In the genomic region with DNA sequence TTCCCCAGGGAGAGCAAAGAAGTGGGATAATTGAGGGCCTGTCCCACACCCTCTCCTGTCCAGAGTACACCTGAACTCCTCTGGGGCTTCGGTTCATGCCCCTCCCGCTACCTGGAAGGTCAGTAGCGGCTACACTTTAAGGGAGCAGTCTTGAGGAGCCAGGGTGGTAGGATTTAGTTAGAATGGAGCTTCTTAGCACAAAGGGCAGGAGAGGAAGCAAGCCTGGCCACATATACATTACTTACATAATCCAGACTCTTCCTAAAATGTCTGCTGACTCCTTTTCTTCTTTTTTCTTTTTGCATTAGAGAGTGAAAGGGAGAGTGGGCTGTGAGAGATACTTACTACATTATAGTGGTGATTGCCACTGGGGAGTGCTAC, we compare ENCODE assay signal across 8 mouse cellular contexts. TPM values are rescaled to one million over a fixed set of nuclear protein-coding genes. Genes with fewer than 3 reads are reported as not detected.
DNase-seq lines count a peak whose midpoint lies in the region; ATAC-seq lines count a peak whose summit lies in the region.

No protein-coding gene starts in this region.

- DNase-seq in kidney, adult 11 months = no peak
- no peak for DNase-seq in embryonic facial prominence, embryonic 14.5 days (ENCODE audit: low spot score)
- DNase-seq in hindbrain, embryonic 11.5 days (ENCODE audit: low spot score) = no peak
- no peak for DNase-seq in ovary, postnatal 14 days (ENCODE audit: low spot score)
- DNase-seq in left cerebral cortex, postnatal 36 days (ENCODE audit: low spot score in 2 of 2) = no peak
- DNase-seq in gastrocnemius, adult 8-10 months (ENCODE audit: low spot score in 2 of 2) = no peak

- H3K9ac ChIP-seq in kidney, embryonic 16.5 days (replicated peaks; ENCODE audit: low read length) = no peak overlapping the region
- H3K9ac ChIP-seq in embryonic facial prominence, embryonic 14.5 days (ENCODE audit: low read depth, low read length) = peak overlapping the region; percentile 38; the same call in 1 of the 2 replicates
- peak overlapping the region; percentile 7; the same call in 1 of the 2 replicates for H3K9ac ChIP-seq in hindbrain, embryonic 11.5 days (ENCODE audit: low read depth, low read length)
- H3K9ac ChIP-seq in midbrain, embryonic 13.5 days (replicated peaks) = no peak overlapping the region

- ATAC-seq in kidney, embryonic 16.5 days (ENCODE audit: low FRiP score, low TSS enrichment) = no peak
- no peak for ATAC-seq in embryonic facial prominence, embryonic 14.5 days (ENCODE audit: low read depth)
- ATAC-seq in hindbrain, embryonic 11.5 days (ENCODE audit: low FRiP score) = no peak
- no peak for ATAC-seq in midbrain, embryonic 13.5 days

- WGBS in kidney, embryonic 16.5 days = 22% methylated on average over 3 of the region's 3 CpGs
- WGBS in embryonic facial prominence, embryonic 14.5 days = 26% methylated on average over 3 of the region's 3 CpGs
- WGBS in hindbrain, embryonic 11.5 days = 20% methylated on average over 3 of the region's 3 CpGs
- WGBS in midbrain, embryonic 13.5 days = 7% methylated on average over 3 of the region's 3 CpGs

- H3K4me3 ChIP-seq in kidney, embryonic 16.5 days (ENCODE audit: low read length) = no peak overlapping the region
- no peak overlapping the region for H3K4me3 ChIP-seq in embryonic facial prominence, embryonic 14.5 days (ENCODE audit: low read depth, low read length)
- H3K4me3 ChIP-seq in hindbrain, embryonic 11.5 days (ENCODE audit: low read depth, low read length) = no peak overlapping the region
- H3K4me3 ChIP-seq in midbrain, embryonic 13.5 days (replicated peaks) = 0 out of 2 replicates have a peak overlapping the region, but pooled peaks have one; percentile 5

- H3K27me3 ChIP-seq in kidney, embryonic 16.5 days (ENCODE audit: insufficient read depth, low read length) = peaks cover 38% of the 10 kb centered on the region
- peaks cover 28% of the 10 kb centered on the region for H3K27me3 ChIP-seq in embryonic facial prominence, embryonic 14.5 days (replicated peaks; ENCODE audit: control insufficient read depth, insufficient read depth, low read length)
- peaks cover 30% of the 10 kb centered on the region for H3K27me3 ChIP-seq in hindbrain, embryonic 11.5 days (ENCODE audit: control insufficient read depth, insufficient read depth, low read length)
- H3K27me3 ChIP-seq in midbrain, embryonic 13.5 days = peaks cover 39% of the 10 kb centered on the region

- peaks cover 26% of the 10 kb centered on the region for H3K4me1 ChIP-seq in kidney, embryonic 16.5 days (ENCODE audit: insufficient read depth, low read length)
- H3K4me1 ChIP-seq in embryonic facial prominence, embryonic 14.5 days (ENCODE audit: control insufficient read depth, insufficient read depth, low read length) = peaks cover 16% of the 10 kb centered on the region
- H3K4me1 ChIP-seq in hindbrain, embryonic 11.5 days (replicated peaks; ENCODE audit: control insufficient read depth, insufficient read depth, low read length) = peaks cover 6% of the 10 kb centered on the region; the same call in 1 of the 2 replicates
- H3K4me1 ChIP-seq in midbrain, embryonic 13.5 days (replicated peaks) = peaks cover 31% of the 10 kb centered on the region

- peak overlapping the region; percentile 36; the same call in 1 of the 2 replicates for H3K27ac ChIP-seq in kidney, embryonic 16.5 days (ENCODE audit: low read length)
- no peak overlapping the region for H3K27ac ChIP-seq in embryonic facial prominence, embryonic 14.5 days (replicated peaks; ENCODE audit: low read depth, low read length)
- no peak overlapping the region for H3K27ac ChIP-seq in hindbrain, embryonic 11.5 days (ENCODE audit: low read depth, low read length)
- peak overlapping the region; percentile 51; the same call in 1 of the 2 replicates for H3K27ac ChIP-seq in midbrain, embryonic 13.5 days

- peak overlapping the region; percentile 34 for H3K4me2 ChIP-seq in kidney, embryonic 16.5 days (replicated peaks; ENCODE audit: low read depth, low read length)
- H3K4me2 ChIP-seq in embryonic facial prominence, embryonic 14.5 days (ENCODE audit: low read depth, low read length) = 0 out of 2 replicates have a peak overlapping the region, but pooled peaks have one; percentile 21
- peak overlapping the region; percentile 22 for H3K4me2 ChIP-seq in hindbrain, embryonic 11.5 days (replicated peaks; ENCODE audit: low read depth, low read length)
- H3K4me2 ChIP-seq in midbrain, embryonic 13.5 days (replicated peaks) = peak overlapping the region; percentile 39

- no peaks in the 10 kb centered on the region for H3K36me3 ChIP-seq in kidney, embryonic 16.5 days (ENCODE audit: insufficient read depth, low read length)
- H3K36me3 ChIP-seq in embryonic facial prominence, embryonic 14.5 days (ENCODE audit: control insufficient read depth, insufficient read depth, low read length) = no peaks in the 10 kb centered on the region
- H3K36me3 ChIP-seq in hindbrain, embryonic 11.5 days (ENCODE audit: control insufficient read depth, insufficient read depth, low read length) = no peaks in the 10 kb centered on the region
- H3K36me3 ChIP-seq in midbrain, embryonic 13.5 days = no peaks in the 10 kb centered on the region

- H3K9me3 ChIP-seq in kidney, embryonic 16.5 days (ENCODE audit: low read length) = no peaks in the 10 kb centered on the region
- no peaks in the 10 kb centered on the region for H3K9me3 ChIP-seq in embryonic facial prominence, embryonic 14.5 days (ENCODE audit: control insufficient read depth, low read length)
- no peaks in the 10 kb centered on the region for H3K9me3 ChIP-seq in hindbrain, embryonic 11.5 days (ENCODE audit: control insufficient read depth, low read length)
- H3K9me3 ChIP-seq in midbrain, embryonic 13.5 days = no peaks in the 10 kb centered on the region

- intact Hi-C loops in left cerebral cortex, postnatal 36 days (cut with DNase I) = loop anchor here (1.0 kb wide), 1 partner anchor 63 kb away; a partner anchor contains a TSS

RNA-seq across cellular contexts. Expression of a gene that starts 31.4 kb away (rescaled TPM):
- 39.9 and 40.1 TPM in 2 replicates for polyA plus RNA-seq in kidney, embryonic 16.5 days (2015; fragmentation: Nextera tagmentation; extraction: Ambion mirVana)
- 14.7 and 15.6 TPM in 2 replicates for polyA plus RNA-seq in embryonic facial prominence, embryonic 14.5 days (2014; fragmentation: Nextera tagmentation; extraction: Ambion mirVana)
- 4.2 and 5.6 TPM in 2 replicates for polyA plus RNA-seq in hindbrain, embryonic 11.5 days (2014; fragmentation: Nextera tagmentation; extraction: Ambion mirVana)
- polyA plus RNA-seq in midbrain, embryonic 13.5 days (2015; fragmentation: Nextera tagmentation; extraction: Ambion mirVana) = 2.9 and 3.7 TPM in 2 replicates
- 10 to 100 TPM; 16.1 to 22.2 TPM for total RNA-seq in left cerebral cortex, postnatal 36 days (2021)
- total RNA-seq in gastrocnemius, adult 8-10 months (2022) = 1 to 10 TPM; 2.1 to 5.4 (median 2.4) TPM

Comparison
In these comparisons a context has a peak if more than half of its experiments do, and no peak if none do; other contexts are left out.
1. H3K27ac ChIP-seq: peak in kidney, embryonic 16.5 days (single experiment) and midbrain, embryonic 13.5 days (single experiment); none in embryonic facial prominence, embryonic 14.5 days (single experiment) and hindbrain, embryonic 11.5 days (single experiment).
2. H3K9ac ChIP-seq: peak in embryonic facial prominence, embryonic 14.5 days (single experiment) and hindbrain, embryonic 11.5 days (single experiment); none in kidney, embryonic 16.5 days (single experiment) and midbrain, embryonic 13.5 days (single experiment).
3. Peak in every context shown above with its lines, with median percentiles within 50 percentile points of each other: H3K4me2 ChIP-seq.